Mouse (Mus musculus) heart, embryonic 14.5 days (tissue): ENCODE measurements at regions not wholly inside any gene's neighbourhood (a gene's known extent, or its start where the extent isn't known, plus 50 kb on each side); places are given as distances from the start of the nearest gene placed in this dataset.

ENCODE experiments used
- ATAC-seq: fragments of 200-750 bp; cut with Nextera tagmentation; 2 replicates; pipeline ENCODE4 v1.8.0; 2017; ENCODE audit warnings: low read depth, moderate TSS enrichment; ENCODE audit not compliant: insufficient number of reproducible peaks, insufficient read depth, low FRiP score
- H3K27ac ChIP-seq, 2 experiments: fragments of 200-500 bp in 1 of 2; fragments of 300-500 bp in 1 of 2; sonication (generic) in 1 of 2; replicated peaks in 1 of 2; 2 replicates each; pipeline ENCODE4 v1.5.1; 2012 to 2014; ENCODE audit warnings: low read depth in 2 of 2, low read length in 2 of 2, control low read depth in 1 of 2, mild to moderate bottlenecking in 1 of 2, mixed read lengths in 1 of 2; ENCODE audit not compliant: control insufficient read depth in 1 of 2, insufficient read depth in 1 of 2
- H3K27me3 ChIP-seq: fragments of 300-500 bp; sonication (generic); 2 replicates; pipeline ENCODE4 v1.6.1; 2014; ENCODE audit warnings: mild to moderate bottlenecking, low read length, control low read depth; ENCODE audit not compliant: control insufficient read depth, insufficient read depth
- H3K36me3 ChIP-seq: fragments of 300-500 bp; sonication (generic); 2 replicates; pipeline ENCODE4 v1.6.1; 2014; ENCODE audit warnings: mild to moderate bottlenecking, control low read depth, low read length, mixed read lengths; ENCODE audit not compliant: control insufficient read depth, insufficient read depth
- H3K4me1 ChIP-seq, 2 experiments: fragments of 200-500 bp in 1 of 2; fragments of 300-500 bp in 1 of 2; sonication (generic) in 1 of 2; 2 replicates each; pipeline ENCODE4 v1.6.1; 2012 to 2014; ENCODE audit warnings: low read length in 2 of 2, control low read depth in 1 of 2, mixed read lengths in 1 of 2; ENCODE audit not compliant: control insufficient read depth in 2 of 2, insufficient read depth in 2 of 2
- H3K4me2 ChIP-seq: fragments of 300-500 bp; sonication (generic); 2 replicates; pipeline ENCODE4 v1.6.1; 2014; ENCODE audit warnings: mild to moderate bottlenecking, low read length
- H3K4me3 ChIP-seq, 2 experiments: fragments of 200-500 bp in 1 of 2; fragments of 300-500 bp in 1 of 2; sonication (generic) in 1 of 2; 2 replicates each; pipeline ENCODE4 v1.5.1; 2012 to 2014; ENCODE audit warnings: low read length in 2 of 2, mild to moderate bottlenecking in 2 of 2, control low read depth in 1 of 2, low read depth in 1 of 2, moderate library complexity in 1 of 2; ENCODE audit not compliant: control insufficient read depth in 1 of 2, insufficient read depth in 1 of 2
- H3K9ac ChIP-seq: fragments of 300-500 bp; sonication (generic); 2 replicates; pipeline ENCODE4 v1.6.1; 2014; ENCODE audit warnings: mild to moderate bottlenecking, low read length
- H3K9me3 ChIP-seq: fragments of 300-500 bp; sonication (generic); 2 replicates; pipeline ENCODE4 v1.6.1; 2016; ENCODE audit warnings: low read length, control low read depth; ENCODE audit not compliant: control insufficient read depth
- WGBS: fragments of 180-500 bp; shearing (Covaris S2); extraction: QIAGEN DNeasy Blood & Tissue Kit; methylation state at CpG from one replicate; pipeline ENCODE4 v1.1.7; 2014; 5-methylcytosine and 5-hydroxymethylcytosine counted together

- Histone ChIP-seq H3K36me3 (no peaks in the 10 kb centered on the region), H3K4me1 (no peaks in the 10 kb centered on the region; a peak in 1 of 4 replicates), H3K27me3 (no peaks in the 10 kb centered on the region), H3K27ac (no peak overlapping the region), H3K9ac (no peak overlapping the region), H3K9me3 (no peaks in the 10 kb centered on the region), H3K4me2 (no peak overlapping the region), H3K4me3 (no peak overlapping the region)
- 46% methylated on average over 4 of the region's 4 CpGs for WGBS
- no peak for ATAC-seq
These were observed 963.1 kb downstream of the Bcl11a start for GRCm38 (mm10) chr11:25040983-25041382.

DNA sequence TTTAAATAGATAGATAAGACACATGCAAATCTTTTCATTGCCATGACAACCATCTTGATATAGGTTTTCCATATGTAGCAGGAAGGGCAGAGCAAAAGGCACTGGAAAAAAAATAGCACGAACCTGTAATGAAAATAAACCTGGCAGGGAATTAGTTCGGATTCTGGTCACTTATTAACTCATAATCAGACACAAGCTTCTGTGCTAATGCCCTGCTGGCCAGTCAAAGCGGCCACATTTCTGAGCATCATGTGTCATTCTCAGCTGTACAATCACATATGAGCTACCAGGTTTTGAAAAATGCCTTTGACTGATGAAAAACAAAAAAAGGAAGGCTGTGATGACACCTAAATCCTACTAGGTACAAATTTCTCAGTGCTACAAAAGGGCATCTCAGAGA lies 964.9 kb downstream of the Bcl11a start:
- no peak overlapping the region for H3K4me2 ChIP-seq
- no peak overlapping the region for H3K27ac ChIP-seq
- ATAC-seq = no peak
- H3K4me1 ChIP-seq = no peaks in the 10 kb centered on the region; a peak in 1 of 4 replicates
- no peaks in the 10 kb centered on the region for H3K9me3 ChIP-seq
- 77% methylated on average over 3 of the region's 3 CpGs for WGBS
- no peak overlapping the region for H3K9ac ChIP-seq
- H3K27me3 ChIP-seq = no peaks in the 10 kb centered on the region
- no peaks in the 10 kb centered on the region for H3K36me3 ChIP-seq
- no peak overlapping the region for H3K4me3 ChIP-seq

- WGBS = 63% methylated on average over 3 of the region's 3 CpGs
- H3K4me3 ChIP-seq = no peak overlapping the region
- H3K36me3 ChIP-seq = no peaks in the 10 kb centered on the region
- ATAC-seq = no peak
- no peak overlapping the region for H3K27ac ChIP-seq
- H3K9me3 ChIP-seq = no peaks in the 10 kb centered on the region
- H3K9ac ChIP-seq = no peak overlapping the region
- H3K27me3 ChIP-seq = no peaks in the 10 kb centered on the region
- no peak overlapping the region for H3K4me2 ChIP-seq
- H3K4me1 ChIP-seq = no peaks in the 10 kb centered on the region; a peak in 1 of 4 replicates
These were observed 967.5 kb downstream of the Bcl11a start for GRCm38 (mm10) chr11:25045339-25045738.

- H3K27me3 ChIP-seq = no peaks in the 10 kb centered on the region
- H3K4me2 ChIP-seq = no peak overlapping the region
- no peak overlapping the region for H3K4me3 ChIP-seq
- 51% methylated on average over 7 of the region's 7 CpGs for WGBS
- no peak overlapping the region for H3K27ac ChIP-seq
- H3K4me1 ChIP-seq = no peaks in the 10 kb centered on the region; a peak in 1 of 4 replicates
- no peak for ATAC-seq
- H3K36me3 ChIP-seq = no peaks in the 10 kb centered on the region
- no peaks in the 10 kb centered on the region for H3K9me3 ChIP-seq
- H3K9ac ChIP-seq = no peak overlapping the region
These were observed 968.1 kb downstream of the Bcl11a start for GRCm38 (mm10) chr11:25045977-25046376.

DNA sequence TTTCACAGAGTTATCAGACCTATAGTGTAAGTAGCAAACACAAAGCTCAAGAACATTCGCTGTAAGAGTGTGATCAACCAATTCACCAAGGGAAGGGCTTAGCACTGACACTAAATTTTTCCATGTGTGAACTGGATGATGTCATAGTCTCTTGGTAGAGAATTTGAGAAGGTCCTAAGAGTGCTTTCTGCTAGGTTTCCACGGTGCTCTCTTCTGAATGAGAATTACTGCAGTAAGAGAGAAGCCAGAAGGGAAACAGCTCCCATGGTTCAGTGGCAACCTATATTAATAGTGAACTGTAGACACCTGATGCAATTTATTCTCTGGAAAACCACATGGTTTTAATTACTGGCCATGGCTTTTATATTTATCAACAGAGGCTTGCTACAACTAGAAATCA lies 977.8 kb downstream of the Bcl11a start:
- peaks cover 6 to 9% of the 10 kb centered on the region in 2 experiments for H3K4me1 ChIP-seq
- no peaks in the 10 kb centered on the region for H3K36me3 ChIP-seq
- no peak overlapping the region for H3K9ac ChIP-seq
- H3K4me2 ChIP-seq = no peak overlapping the region
- H3K4me3 ChIP-seq = no peak overlapping the region
- no peak overlapping the region for H3K27ac ChIP-seq
- no peak for ATAC-seq
- 58% methylated on average over 2 of the region's 2 CpGs for WGBS
- H3K27me3 ChIP-seq = no peaks in the 10 kb centered on the region
- H3K9me3 ChIP-seq = 0 out of 2 replicates have a peak, but pooled peaks cover 7% of the 10 kb centered on the region

GRCm38 (mm10) chr11:25057093-25057521 lies 979.3 kb downstream of the Bcl11a start:
- peaks cover 6 to 9% of the 10 kb centered on the region in 2 experiments for H3K4me1 ChIP-seq
- peak overlapping the region; percentile 49 for H3K9ac ChIP-seq
- ATAC-seq = no peak
- no peaks in the 10 kb centered on the region for H3K27me3 ChIP-seq
- no peaks in the 10 kb centered on the region for H3K36me3 ChIP-seq
- peak overlapping the region in 1 of 2 experiments; percentile 15; a peak in 2 of 4 replicates for H3K4me3 ChIP-seq
- H3K9me3 ChIP-seq = 0 out of 2 replicates have a peak, but pooled peaks cover 7% of the 10 kb centered on the region
- H3K27ac ChIP-seq = 0 out of 4 replicates have a peak overlapping the region, but pooled peaks of 1 of the 2 experiments have one; percentile 8
- WGBS = 4% methylated on average over 7 of the region's 7 CpGs
- peak overlapping the region; percentile 54 for H3K4me2 ChIP-seq

- ATAC-seq = no peak
- H3K9ac ChIP-seq = no peak overlapping the region
- peak overlapping the region; percentile 54 for H3K4me2 ChIP-seq
These were observed 979.7 kb downstream of the Bcl11a start for GRCm38 (mm10) chr11:25057543-25057942.

GRCm38 (mm10) chr11:25063042-25063441 lies 985.2 kb downstream of the Bcl11a start:
- H3K4me2 ChIP-seq = no peak overlapping the region
- H3K4me3 ChIP-seq = no peak overlapping the region
- no peaks in the 10 kb centered on the region for H3K27me3 ChIP-seq
- no peaks in the 10 kb centered on the region for H3K36me3 ChIP-seq
- no peak overlapping the region for H3K9ac ChIP-seq
- H3K9me3 ChIP-seq = no peaks in the 10 kb centered on the region
- H3K4me1 ChIP-seq = peaks cover 0 to 4% of the 10 kb centered on the region in 2 experiments; a peak in 1 of 4 replicates
- WGBS = 55% methylated on average over 4 of the region's 4 CpGs
- no peak overlapping the region for H3K27ac ChIP-seq
- ATAC-seq = no peak

More at GRCm38 (mm10) chr11:25057543-25057942, 979.7 kb downstream of the Bcl11a start:
- Histone ChIP-seq H3K36me3 (no peaks in the 10 kb centered on the region), H3K27me3 (no peaks in the 10 kb centered on the region), H3K9me3 (0 out of 2 replicates have a peak, but pooled peaks cover 7% of the 10 kb centered on the region), H3K4me3 (no peak overlapping the region), H3K4me1 (peaks cover 6 to 9% of the 10 kb centered on the region in 2 experiments), H3K27ac (no peak overlapping the region)
- WGBS = 10% methylated on average over 2 of the region's 2 CpGs
